Mouse (Mus musculus) gastrocnemius, postnatal 14 days (tissue): ENCODE data around the gene Gm43191. TPM values are rescaled to one million over a fixed set of nuclear protein-coding genes. Genes with fewer than 3 reads are reported as not detected.

ENCODE experiments used
- total RNA-seq, 2 experiments: library from RNA; stranded (reverse); gene quantifications; 2 replicates each; pipeline ENCODE4 v1.2.3; 2021

Gm43191 gene
- total RNA-seq, 2 experiments from 2014 or later = not detected

Other genes starting within 250 kb of the Gm43191 start
- gene Rtca, start 173.1 kb downstream of the Gm43191 start, total RNA-seq = 10 to 100 TPM; 23.2 to 24.3 TPM
- gene Dbt, start 168.2 kb downstream of the Gm43191 start, total RNA-seq = 10 to 100 TPM; 26.7 to 28.3 TPM
- 10 to 100 TPM; 39.2 to 42.1 TPM for gene Lrrc39, start 118.3 kb downstream of the Gm43191 start, total RNA-seq
- gene Sass6, start 86.3 kb downstream of the Gm43191 start, total RNA-seq = 1 to 10 TPM; 3.0 to 3.4 TPM
- 1 to 10 TPM; 4.7 to 5.3 TPM for gene Trmt13, start 66.7 kb downstream of the Gm43191 start, total RNA-seq
- 10 to 100 TPM; 13.4 to 14.3 TPM for gene Mfsd14a, start 18.6 kb downstream of the Gm43191 start, total RNA-seq
- gene Slc35a3, start 31.6 kb upstream of the Gm43191 start, total RNA-seq = 1 to 10 TPM; 8.2 to 8.9 TPM
- 100 to 1,000 TPM; 546 to 661 TPM for gene Agl, start 126.9 kb upstream of the Gm43191 start, total RNA-seq
- gene Frrs1, start 178.2 kb upstream of the Gm43191 start, total RNA-seq = 1 to 10 TPM; 2.1 to 2.3 TPM